Mouse (Mus musculus): ENCODE results near the gene Gm9803.

GRCm38 (mm10) chr10:43512976-43513375, 10.9 kb upstream of the Gm9803 start:
- TF ChIP-seq EP300 (IDR thresholded peaks at IDR 0.05; ENCODE audit: low read depth), result no peak
- TF ChIP-seq CTCF (IDR thresholded peaks at IDR 0.05; ENCODE audit: low read depth), result no peak
